22 mouse cellular contexts compared by ENCODE assay signal in the genomic region with DNA sequence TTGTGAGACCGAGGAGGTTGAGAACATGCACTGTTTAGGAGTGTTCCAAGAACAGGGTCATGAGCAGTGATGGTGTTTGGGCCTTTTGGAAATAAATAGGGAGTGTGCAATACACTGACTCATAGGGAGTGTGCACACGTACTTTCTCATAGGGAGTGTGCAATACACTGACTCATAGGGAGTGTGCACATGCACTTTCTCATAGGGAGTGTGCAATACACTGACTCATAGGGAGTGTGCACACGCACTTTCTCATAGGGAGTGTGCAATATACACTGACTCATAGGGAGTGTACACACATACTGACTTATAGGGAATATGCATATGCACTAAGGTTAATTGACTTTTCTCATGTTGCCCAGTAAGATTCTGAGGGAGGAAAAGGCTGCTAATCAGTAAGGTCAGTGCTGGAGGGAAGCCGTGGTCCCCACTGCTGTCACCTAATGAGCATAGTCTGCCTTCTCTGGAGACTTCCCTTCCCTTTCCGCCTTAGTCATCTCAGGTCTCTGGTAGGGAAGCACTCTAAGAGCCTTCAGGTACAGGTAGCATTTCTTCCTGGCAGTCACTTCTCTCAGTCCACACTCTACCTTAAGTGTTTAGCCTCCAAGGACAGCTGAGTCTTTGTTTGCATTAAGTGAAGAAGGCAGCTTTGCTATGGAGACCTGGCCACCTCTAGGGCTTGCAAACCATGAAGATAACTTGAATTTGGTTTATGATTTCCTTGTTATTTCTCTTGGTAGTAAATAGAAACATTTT.
DNase-seq lines count a peak whose midpoint lies in the region; ATAC-seq and TF ChIP-seq lines count a peak whose summit lies in the region.
"Had no signal": no experiment of that assay in that cellular context is flagged by ENCODE, and none has a peak within 500 bp of the region (broad histone marks: within the 10 kb centered on the region; RNA-seq: fewer than 3 reads in every experiment).

No protein-coding gene starts in this region.

- intact Hi-C loops in heart, postnatal 25 days (cut with DNase I), result no loop called here

- H3K9me3 ChIP-seq in forebrain, embryonic 10.5 days, result peaks cover 6% of the 10 kb centered on the region; the same call in 1 of the 2 replicates
- no peaks in the 10 kb centered on the region for H3K9me3 ChIP-seq in forebrain, postnatal 0 days (ENCODE audit: low read length)
- peaks cover 5% of the 10 kb centered on the region; the same call in 1 of the 2 replicates for H3K9me3 ChIP-seq in liver, postnatal 0 days (ENCODE audit: low read length)
- H3K9me3 ChIP-seq in liver, embryonic 11.5 days (ENCODE audit: control insufficient read depth, low read length), result 0 out of 2 replicates have a peak, but pooled peaks cover 5% of the 10 kb centered on the region
- H3K9me3 ChIP-seq in intestine, embryonic 16.5 days (ENCODE audit: control insufficient read depth, low read length), result no peaks in the 10 kb centered on the region
- H3K9me3 ChIP-seq in heart, embryonic 12.5 days (replicated peaks), result 0 out of 2 replicates have a peak, but pooled peaks cover 4% of the 10 kb centered on the region
- H3K9me3 ChIP-seq: embryonic facial prominence, embryonic 15.5 days; heart, embryonic 10.5 days; liver, embryonic 15.5 days; neural tube, embryonic 15.5 days had no signal

- WGBS in forebrain, embryonic 10.5 days, result 91% methylated on average over 5 of the region's 5 CpGs
- 89% methylated on average over 5 of the region's 5 CpGs for WGBS in forebrain, postnatal 0 days
- 80% methylated on average over 5 of the region's 5 CpGs for WGBS in liver, postnatal 0 days (ENCODE audit: insufficient replicate concordance)
- WGBS in liver, embryonic 11.5 days, result 79% methylated on average over 5 of the region's 5 CpGs
- WGBS in intestine, embryonic 16.5 days, result 82% methylated on average over 5 of the region's 5 CpGs
- 84% methylated on average over 5 of the region's 5 CpGs for WGBS in heart, embryonic 12.5 days

- TF ChIP-seq EP300 in liver, postnatal 0 days (IDR thresholded peaks at IDR 0.05; ENCODE audit: low read depth), result no peak

- DNase-seq in forebrain, embryonic 10.5 days (ENCODE audit: extremely low spot score, low spot score), result no peak
- no peak for DNase-seq in forebrain, postnatal 0 days
- DNase-seq in liver, postnatal 0 days, result no peak
- DNase-seq in liver, embryonic 11.5 days (ENCODE audit: low spot score), result no peak
- peak; percentile 68 for DNase-seq in 416B (ENCODE audit: low read depth)
- DNase-seq in heart, postnatal 25 days (ENCODE audit: low spot score), result no peak
- DNase-seq: adrenal gland, adult 2 months; cerebellum, postnatal 10 days; gastrocnemius, postnatal 36 days; heart, postnatal 4 days; kidney, adult 8-10 months; right cerebral cortex, postnatal 4 days; thymus, adult 2 months had no signal

- no peak overlapping the region for H3K9ac ChIP-seq in forebrain, postnatal 0 days
- H3K9ac ChIP-seq in liver, postnatal 0 days (replicated peaks), result no peak overlapping the region
- no peak overlapping the region for H3K9ac ChIP-seq in liver, embryonic 11.5 days (ENCODE audit: low read depth, low read length)
- no peak overlapping the region for H3K9ac ChIP-seq in intestine, embryonic 16.5 days (ENCODE audit: low read depth, low read length)
- H3K9ac ChIP-seq in heart, embryonic 12.5 days, result no peak overlapping the region
- H3K9ac ChIP-seq: embryonic facial prominence, embryonic 15.5 days; limb, embryonic 12.5 days; liver, embryonic 15.5 days; neural tube, embryonic 15.5 days had no signal

- H3K4me3 ChIP-seq in forebrain, embryonic 10.5 days, result no peak overlapping the region
- no peak overlapping the region for H3K4me3 ChIP-seq in forebrain, postnatal 0 days (ENCODE audit: low read depth, low read length)
- no peak overlapping the region for H3K4me3 ChIP-seq in liver, postnatal 0 days (ENCODE audit: low read depth, low read length)
- H3K4me3 ChIP-seq in liver, embryonic 11.5 days (ENCODE audit: low read depth, low read length), result no peak overlapping the region
- no peak overlapping the region for H3K4me3 ChIP-seq in intestine, embryonic 16.5 days (ENCODE audit: low read length)
- no peak overlapping the region for H3K4me3 ChIP-seq in heart, embryonic 12.5 days
- H3K4me3 ChIP-seq: embryonic facial prominence, embryonic 15.5 days; heart, embryonic 10.5 days; limb, embryonic 12.5 days; liver, embryonic 15.5 days; megakaryocyte, embryonic 14.5 days; neural tube, embryonic 15.5 days had no signal

- peaks cover 8% of the 10 kb centered on the region; the same call in 1 of the 2 replicates for H3K36me3 ChIP-seq in forebrain, embryonic 10.5 days (replicated peaks)
- no peaks in the 10 kb centered on the region for H3K36me3 ChIP-seq in forebrain, postnatal 0 days (ENCODE audit: insufficient read depth)
- no peaks in the 10 kb centered on the region for H3K36me3 ChIP-seq in liver, postnatal 0 days (replicated peaks; ENCODE audit: insufficient read depth, low read length)
- peaks cover 2% of the 10 kb centered on the region; the same call in 1 of the 2 replicates for H3K36me3 ChIP-seq in liver, embryonic 11.5 days (ENCODE audit: control insufficient read depth, insufficient read depth, low read length)
- no peaks in the 10 kb centered on the region for H3K36me3 ChIP-seq in intestine, embryonic 16.5 days (ENCODE audit: control insufficient read depth, insufficient read depth, low read length)
- peaks cover 3% of the 10 kb centered on the region; the same call in 1 of the 2 replicates for H3K36me3 ChIP-seq in heart, embryonic 12.5 days
- H3K36me3 ChIP-seq: embryonic facial prominence, embryonic 15.5 days; neural tube, embryonic 15.5 days had no signal

- H3K27ac ChIP-seq in forebrain, embryonic 10.5 days, result 0 out of 2 replicates have a peak overlapping the region, but pooled peaks have one; percentile 11
- no peak overlapping the region for H3K27ac ChIP-seq in forebrain, postnatal 0 days (ENCODE audit: low read depth, low read length)
- no peak overlapping the region for H3K27ac ChIP-seq in liver, postnatal 0 days (ENCODE audit: low read depth)
- no peak overlapping the region for H3K27ac ChIP-seq in liver, embryonic 11.5 days (ENCODE audit: low read depth, low read length)
- no peak overlapping the region for H3K27ac ChIP-seq in intestine, embryonic 16.5 days (ENCODE audit: low read length)
- H3K27ac ChIP-seq in heart, embryonic 12.5 days (ENCODE audit: poor library complexity, severe bottlenecking), result no peak overlapping the region
- H3K27ac ChIP-seq: embryonic facial prominence, embryonic 15.5 days; heart, embryonic 10.5 days; limb, embryonic 12.5 days; liver, embryonic 15.5 days had no signal

- no peaks in the 10 kb centered on the region for H3K27me3 ChIP-seq in forebrain, embryonic 10.5 days (ENCODE audit: poor library complexity, severe bottlenecking)
- H3K27me3 ChIP-seq in forebrain, postnatal 0 days (ENCODE audit: insufficient read depth, low read length), result no peaks in the 10 kb centered on the region
- no peaks in the 10 kb centered on the region for H3K27me3 ChIP-seq in liver, postnatal 0 days (ENCODE audit: insufficient read depth, low read length)
- H3K27me3 ChIP-seq in liver, embryonic 11.5 days (replicated peaks; ENCODE audit: control insufficient read depth, insufficient read depth, low read length), result no peaks in the 10 kb centered on the region
- H3K27me3 ChIP-seq in intestine, embryonic 16.5 days (replicated peaks; ENCODE audit: control insufficient read depth, insufficient read depth, low read length), result no peaks in the 10 kb centered on the region
- H3K27me3 ChIP-seq in heart, embryonic 12.5 days (replicated peaks), result no peaks in the 10 kb centered on the region
- H3K27me3 ChIP-seq: CH12.LX; embryonic facial prominence, embryonic 15.5 days; limb, embryonic 12.5 days; liver, embryonic 15.5 days; megakaryocyte, embryonic 14.5 days; neural tube, embryonic 15.5 days had no signal

- no peak for TF ChIP-seq CTCF in forebrain, postnatal 0 days (IDR thresholded peaks at IDR 0.05; ENCODE audit: low read depth)
- no peak for TF ChIP-seq CTCF in liver, postnatal 0 days (IDR thresholded peaks at IDR 0.05; ENCODE audit: low read depth)

- no peak for ATAC-seq in forebrain, postnatal 0 days
- ATAC-seq in liver, postnatal 0 days, result 0 out of 2 replicates have a peak, but pooled peaks have one; percentile 10
- ATAC-seq in liver, embryonic 11.5 days (replicated peaks; ENCODE audit: low FRiP score), result no peak
- peak; percentile 46; the same call in 1 of the 2 replicates for ATAC-seq in intestine, embryonic 16.5 days
- no peak for ATAC-seq in heart, embryonic 12.5 days (ENCODE audit: insufficient number of reproducible peaks, low FRiP score)

- H3K4me2 ChIP-seq in forebrain, postnatal 0 days (ENCODE audit: low read depth), result no peak overlapping the region
- H3K4me2 ChIP-seq in liver, postnatal 0 days (ENCODE audit: low read depth, low read length), result no peak overlapping the region
- H3K4me2 ChIP-seq in liver, embryonic 11.5 days, result no peak overlapping the region
- no peak overlapping the region for H3K4me2 ChIP-seq in intestine, embryonic 16.5 days (ENCODE audit: low read depth, low read length)
- no peak overlapping the region for H3K4me2 ChIP-seq in heart, embryonic 12.5 days
- H3K4me2 ChIP-seq: embryonic facial prominence, embryonic 15.5 days; limb, embryonic 12.5 days; liver, embryonic 15.5 days; neural tube, embryonic 15.5 days had no signal

- peaks cover 20% of the 10 kb centered on the region for H3K4me1 ChIP-seq in forebrain, embryonic 10.5 days
- no peaks in the 10 kb centered on the region for H3K4me1 ChIP-seq in forebrain, postnatal 0 days (ENCODE audit: insufficient read depth)
- H3K4me1 ChIP-seq in liver, postnatal 0 days (ENCODE audit: insufficient read depth), result no peaks in the 10 kb centered on the region; the same call in 1 of the 2 replicates
- H3K4me1 ChIP-seq in liver, embryonic 11.5 days (replicated peaks; ENCODE audit: control insufficient read depth, insufficient read depth, low read length), result peaks cover 2% of the 10 kb centered on the region; the same call in 1 of the 2 replicates
- H3K4me1 ChIP-seq in intestine, embryonic 16.5 days (ENCODE audit: control insufficient read depth, insufficient read depth, low read length), result peaks cover 14% of the 10 kb centered on the region; the same call in 1 of the 2 replicates
- peaks cover 32% of the 10 kb centered on the region for H3K4me1 ChIP-seq in heart, embryonic 12.5 days (replicated peaks)

Comparison
In these comparisons a context has a peak if more than half of its experiments do, and no peak if none do; other contexts are left out.
1. ATAC-seq: peak in liver, postnatal 0 days (single experiment) and intestine, embryonic 16.5 days (single experiment); none in forebrain, postnatal 0 days (single experiment), liver, embryonic 11.5 days (single experiment) and heart, embryonic 12.5 days (single experiment).